Mouse (Mus musculus): Measurements from ENCODE around the gene Kirrel2. TPM values are rescaled to one million over a fixed set of nuclear protein-coding genes. Genes with fewer than 3 reads are reported as not detected.
A peak's percentile ranks its signal among the peaks of the same experiment; 100 is the strongest.

Gene Kirrel2
- polyA plus RNA-seq, 2 experiments from 2014 or later = not detected

DNA sequence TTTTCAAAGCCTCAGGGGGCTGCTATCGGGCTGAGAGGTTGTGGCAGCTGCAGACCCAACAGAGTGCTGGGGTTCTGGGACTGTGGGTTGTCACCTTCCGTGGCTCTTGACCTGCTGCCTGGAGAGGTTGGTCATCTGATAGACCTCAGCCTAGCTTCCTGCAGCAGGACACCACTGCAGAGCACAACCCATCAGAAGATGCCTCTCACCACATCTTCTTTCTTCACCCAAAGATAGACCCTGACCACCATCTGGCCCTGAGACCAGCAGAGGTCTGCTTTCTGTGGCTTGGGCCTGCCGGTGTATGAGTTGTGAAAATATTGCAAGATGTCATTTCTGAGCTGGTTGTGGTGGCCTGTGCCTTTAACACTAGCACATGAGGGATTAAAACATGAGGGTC is 46.5 kb downstream of the Kirrel2 start:
- no peak for ATAC-seq

DNA sequence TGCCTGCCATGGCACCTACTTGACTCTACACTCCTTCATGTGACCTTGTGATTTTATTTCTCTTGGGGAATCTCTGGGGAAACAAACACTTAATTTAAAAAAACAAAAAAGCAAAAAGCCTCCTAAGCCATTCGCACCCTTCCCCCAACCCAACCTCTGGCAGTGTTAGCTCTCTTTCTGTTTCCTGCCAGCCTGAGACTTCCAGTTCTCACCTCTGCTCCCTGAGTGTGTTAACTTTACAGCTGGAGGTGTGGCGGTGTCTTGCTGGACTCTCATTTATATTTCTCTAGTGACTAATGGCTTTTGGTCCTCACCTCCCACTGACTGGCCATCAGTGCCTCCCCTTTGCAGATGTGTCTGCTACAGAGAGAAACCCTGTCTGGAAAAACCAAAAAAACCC is 47.7 kb downstream of the Kirrel2 start:
- no peak for ATAC-seq

DNA sequence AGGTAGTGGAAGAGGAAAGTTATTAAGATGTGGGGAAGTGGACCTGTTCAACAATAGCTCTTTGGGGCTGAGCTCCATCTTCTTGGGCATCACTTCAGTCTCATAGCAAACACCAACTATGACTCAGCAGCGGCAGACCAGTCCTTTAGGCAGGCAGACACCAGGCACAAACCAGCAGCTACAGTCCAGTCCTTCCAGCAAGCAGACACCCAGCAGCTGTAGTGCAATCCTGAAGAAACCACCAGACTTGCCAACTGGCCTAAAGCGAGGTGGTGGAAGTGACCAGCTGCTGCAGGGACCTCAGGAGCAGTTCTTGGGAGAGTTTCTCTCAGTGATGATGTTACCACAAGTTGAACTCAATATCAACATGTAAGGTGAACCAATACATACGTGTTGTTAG is 48.9 kb downstream of the Kirrel2 start:
- ATAC-seq = no peak

DNA sequence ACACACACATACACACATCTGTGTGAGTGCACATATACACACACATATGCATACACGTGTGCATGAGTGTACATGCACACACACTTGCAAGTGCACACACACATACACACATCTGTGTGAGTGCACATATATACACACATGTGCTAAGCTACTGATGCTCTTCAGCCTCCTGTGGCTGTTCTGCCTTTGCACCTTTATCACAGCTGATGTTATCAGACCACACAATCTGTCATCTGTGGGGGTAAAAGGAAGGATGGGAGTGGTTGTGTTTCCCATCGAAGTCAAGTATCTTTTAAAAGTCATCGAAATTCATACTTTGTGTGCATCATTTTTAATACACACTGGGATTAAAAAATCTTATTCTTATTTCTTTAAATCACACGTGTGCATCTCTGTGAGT is 55.1 kb downstream of the Kirrel2 start:
- ATAC-seq = peak; percentile 69

DNA sequence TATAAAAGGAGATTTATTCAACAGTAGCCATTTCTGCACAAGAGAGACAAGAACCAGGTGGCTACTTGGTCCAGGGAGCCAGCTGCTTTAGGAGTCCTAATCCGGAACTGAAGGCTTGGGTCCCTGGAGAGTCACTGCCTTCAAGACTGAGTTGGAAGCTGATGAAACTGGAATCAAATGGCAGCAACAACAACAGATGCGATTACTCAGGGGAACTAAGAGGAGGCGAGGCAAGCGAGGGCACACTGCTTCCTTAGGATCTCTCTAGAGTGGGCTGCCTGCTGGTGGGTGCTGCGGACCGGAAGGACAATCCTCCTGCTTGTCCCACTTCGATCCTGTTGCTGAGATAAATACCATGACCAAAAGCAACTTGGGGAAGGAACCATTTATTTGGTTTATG is 57.8 kb downstream of the Kirrel2 start:
- no peak for ATAC-seq

Other genes starting within 250 kb of the Kirrel2 start
- 10 to 100 TPM; 50.3 to 54.3 TPM for gene Polr2i, start 225.7 kb downstream of the Kirrel2 start, polyA plus RNA-seq (2017; shearing (Covaris generic))
- 100 to 1,000 TPM in 1 of 2 experiments, 10 to 100 TPM in 1; 96.7 to 104 TPM for gene Tbcb, start 225.4 kb downstream of the Kirrel2 start, polyA plus RNA-seq (2017; shearing (Covaris generic))
- not detected for gene Ovol3, start 222.0 kb downstream of the Kirrel2 start, polyA plus RNA-seq (2017; shearing (Covaris generic))
- gene Thap8, start 177.6 kb downstream of the Kirrel2 start, polyA plus RNA-seq (2017; shearing (Covaris generic)) = 1 to 10 TPM in 1 of 2 experiments, not detected in 1; 1.6 TPM
- gene Wdr62, start 177.3 kb downstream of the Kirrel2 start, polyA plus RNA-seq (2017; shearing (Covaris generic)) = 1 to 10 TPM; 1.9 to 3.2 TPM
- 1 to 10 TPM; 5.5 to 6.5 TPM for gene Clip3, start 166.0 kb downstream of the Kirrel2 start, polyA plus RNA-seq (2017; shearing (Covaris generic))
- 100 to 1,000 TPM; 179 to 205 TPM for gene Alkbh6, start 149.0 kb downstream of the Kirrel2 start, polyA plus RNA-seq (2017; shearing (Covaris generic))
- 10 to 100 TPM in 1 of 2 experiments, 1 to 10 TPM in 1; 9.2 to 16.8 TPM for gene Syne4, start 142.9 kb downstream of the Kirrel2 start, polyA plus RNA-seq (2017; shearing (Covaris generic))
- not detected for gene E130208F15Rik, start 135.9 kb downstream of the Kirrel2 start, polyA plus RNA-seq (2017; shearing (Covaris generic))
- 1 to 10 TPM; 2.4 to 5.1 TPM for gene Sdhaf1, start 133.8 kb downstream of the Kirrel2 start, polyA plus RNA-seq (2017; shearing (Covaris generic))
- not detected for gene Lrfn3, start 94.9 kb downstream of the Kirrel2 start, polyA plus RNA-seq (2017; shearing (Covaris generic))
- gene Tyrobp, start 43.9 kb downstream of the Kirrel2 start, polyA plus RNA-seq (2017; shearing (Covaris generic)) = 1 to 10 TPM; 6.4 to 7.1 TPM
- 100 to 1,000 TPM; 356 to 434 TPM for gene Hcst, start 37.8 kb downstream of the Kirrel2 start, polyA plus RNA-seq (2017; shearing (Covaris generic))
- 10 to 100 TPM; 39.2 to 44.4 TPM for gene Nfkbid, start 36.0 kb downstream of the Kirrel2 start, polyA plus RNA-seq (2017; shearing (Covaris generic))
- gene Aplp1, start 12.2 kb downstream of the Kirrel2 start, polyA plus RNA-seq (2017; shearing (Covaris generic)) = 1 to 10 TPM; 3.1 to 3.5 TPM
- gene Nphs1, start 625 bp upstream of the Kirrel2 start, polyA plus RNA-seq (2017; shearing (Covaris generic)) = not detected
- not detected for gene Prodh2, start 35.9 kb upstream of the Kirrel2 start, polyA plus RNA-seq (2017; shearing (Covaris generic))
- under 1 TPM; 0.46 to 0.67 TPM for gene Arhgap33, start 77.4 kb upstream of the Kirrel2 start, polyA plus RNA-seq (2017; shearing (Covaris generic))
- 1 to 10 TPM; 1.0 to 3.1 TPM for gene Hspb6, start 94.5 kb upstream of the Kirrel2 start, polyA plus RNA-seq (2017; shearing (Covaris generic))
- 1 to 10 TPM; 5.2 to 6.2 TPM for gene Proser3, start 94.6 kb upstream of the Kirrel2 start, polyA plus RNA-seq (2017; shearing (Covaris generic))
- gene Lin37, start 102.1 kb upstream of the Kirrel2 start, polyA plus RNA-seq (2017; shearing (Covaris generic)) = 100 to 1,000 TPM; 101 to 104 TPM
- 10 to 100 TPM; 46.5 to 62.1 TPM for gene U2af1l4, start 105.6 kb upstream of the Kirrel2 start, polyA plus RNA-seq (2017; shearing (Covaris generic))
- gene Gm49396, start 105.7 kb upstream of the Kirrel2 start, polyA plus RNA-seq (2017; shearing (Covaris generic)) = 100 to 1,000 TPM in 1 of 2 experiments, 10 to 100 TPM in 1; 85.4 to 105 TPM
- 100 to 1,000 TPM; 314 to 323 TPM for gene Psenen, start 105.9 kb upstream of the Kirrel2 start, polyA plus RNA-seq (2017; shearing (Covaris generic))
- gene Igflr1, start 107.7 kb upstream of the Kirrel2 start, polyA plus RNA-seq (2017; shearing (Covaris generic)) = 100 to 1,000 TPM; 210 to 244 TPM
- gene Kmt2b, start 131.0 kb upstream of the Kirrel2 start, polyA plus RNA-seq (2017; shearing (Covaris generic)) = 10 to 100 TPM; 16.4 to 21.6 TPM
- gene Zbtb32, start 141.2 kb upstream of the Kirrel2 start, polyA plus RNA-seq (2017; shearing (Covaris generic)) = 10 to 100 TPM in 1 of 2 experiments, 1 to 10 TPM in 1; 8.1 to 18.0 TPM
- gene Upk1a, start 155.2 kb upstream of the Kirrel2 start, polyA plus RNA-seq (2017; shearing (Covaris generic)) = under 1 TPM; 0.38 to 0.60 TPM
- 100 to 1,000 TPM; 333 to 643 TPM for gene Cox6b1, start 168.5 kb upstream of the Kirrel2 start, polyA plus RNA-seq (2017; shearing (Covaris generic))
- gene Etv2, start 178.2 kb upstream of the Kirrel2 start, polyA plus RNA-seq (2017; shearing (Covaris generic)) = not detected
- gene Rbm42, start 192.6 kb upstream of the Kirrel2 start, polyA plus RNA-seq (2017; shearing (Covaris generic)) = 10 to 100 TPM; 14.4 to 25.1 TPM
- 10 to 100 TPM; 21.3 to 44.0 TPM for gene Haus5, start 207.3 kb upstream of the Kirrel2 start, polyA plus RNA-seq (2017; shearing (Covaris generic))
- gene Pmis2, start 213.9 kb upstream of the Kirrel2 start, polyA plus RNA-seq (2017; shearing (Covaris generic)) = not detected
- not detected for gene 2200002J24Rik, start 241.2 kb upstream of the Kirrel2 start, polyA plus RNA-seq (2017; shearing (Covaris generic))

Measured in CD4-positive, CD25-positive, alpha-beta regulatory T cell, adult 4 months (primary cell).